Mouse (Mus musculus): ENCODE results near the gene Ccl9.

- TF ChIP-seq EP300 (IDR thresholded peaks at IDR 0.05; ENCODE audit: insufficient read depth, low read depth, low read length) (no peak), CTCF (IDR thresholded peaks at IDR 0.05) (no peak)
Observed at GRCm38 (mm10) chr11:83544214-83544613, 34.2 kb downstream of the Ccl9 start.
